Mouse (Mus musculus) testis, postnatal 10 days (tissue): Measurements from ENCODE around the gene Xpo1.
"Not testable (repeated sequence)": the region's sequence is repeated elsewhere in the genome, so short reads cannot be mapped to it uniquely, and the experiment has no call there.

Experiments used
- DNase-seq: peaks from one replicate; pipeline ENCODE4 v3.0.0; 2021; ENCODE audit warnings: low spot score

Xpo1 gene

GRCm38 (mm10) chr11:23299910-23300309, 44.1 kb downstream of the Xpo1 start:
- no peak for DNase-seq

- no peak for DNase-seq
Measured at GRCm38 (mm10) chr11:23303126-23303525, 47.3 kb downstream of the Xpo1 start.

GRCm38 (mm10) chr11:23305101-23305672, 49.3 kb downstream of the Xpo1 start:
- not testable (repeated sequence) for DNase-seq

GRCm38 (mm10) chr11:23305673-23306608, 50.1 kb downstream of the Xpo1 start:
- peak; percentile 97 for DNase-seq

GRCm38 (mm10) chr11:23306764-23307565, 51.1 kb downstream of the Xpo1 start, which contains the start of gene Usp34:
TSS of gene Usp34 (plus strand) at chr11:23306895.
- peak; percentile 89 for DNase-seq

GRCm38 (mm10) chr11:23307566-23307920, 51.7 kb downstream of the Xpo1 start:
- no peak for DNase-seq

- no peak for DNase-seq
Measured at GRCm38 (mm10) chr11:23313496-23313895, 57.7 kb downstream of the Xpo1 start.

- DNase-seq: no peak
Measured at GRCm38 (mm10) chr11:23329413-23329812, 73.6 kb downstream of the Xpo1 start.

- no peak for DNase-seq
Measured at GRCm38 (mm10) chr11:23332136-23332535, 76.3 kb downstream of the Xpo1 start.

GRCm38 (mm10) chr11:23335160-23335559, 79.3 kb downstream of the Xpo1 start:
- no peak for DNase-seq
